Mouse (Mus musculus) liver, postnatal 0 days (tissue): ENCODE measurements around the gene Abcg5. TPM values are rescaled to one million over a fixed set of nuclear protein-coding genes. Genes with fewer than 3 reads are reported as not detected.

Experiments used
- ATAC-seq: fragments of 200-750 bp; cut with Nextera tagmentation; 2 replicates; pipeline ENCODE4 v1.8.0; 2017; ENCODE audit warnings: mild to moderate bottlenecking, moderate library complexity
- DNase-seq: peaks from one replicate; pipeline ENCODE4 v3.0.0-alpha.2; 2016
- H3K27ac ChIP-seq: fragments of 300-500 bp; sonication (generic); 2 replicates; pipeline ENCODE4 v1.5.1; 2014; ENCODE audit warnings: antibody characterized with exemption, moderate library complexity, mild to moderate bottlenecking, low read depth
- H3K27me3 ChIP-seq: fragments of 300-500 bp; sonication (generic); 2 replicates; pipeline ENCODE4 v1.6.1; 2014; ENCODE audit warnings: low read length, control low read depth, mixed read lengths; ENCODE audit not compliant: insufficient read depth
- H3K36me3 ChIP-seq: fragments of 300-500 bp; sonication (generic); replicated peaks from 2 replicates; pipeline ENCODE4 v1.6.1; 2014; ENCODE audit warnings: mild to moderate bottlenecking, control low read depth, low read length, moderate library complexity, mixed read lengths; ENCODE audit not compliant: insufficient read depth
- H3K4me1 ChIP-seq: fragments of 300-500 bp; sonication (generic); 2 replicates; pipeline ENCODE4 v1.6.1; 2014; ENCODE audit warnings: antibody characterized with exemption, mild to moderate bottlenecking, control low read depth; ENCODE audit not compliant: insufficient read depth
- H3K4me2 ChIP-seq: fragments of 300-500 bp; sonication (generic); 2 replicates; pipeline ENCODE4 v1.6.1; 2014; ENCODE audit warnings: low read depth, mild to moderate bottlenecking, low read length, moderate library complexity, mixed read lengths
- H3K4me3 ChIP-seq: fragments of 300-500 bp; sonication (generic); 2 replicates; pipeline ENCODE4 v1.5.1; 2014; ENCODE audit warnings: low read depth, low read length
- H3K9ac ChIP-seq: fragments of 300-500 bp; sonication (generic); replicated peaks from 2 replicates; pipeline ENCODE4 v1.6.1; 2014; ENCODE audit warnings: mild to moderate bottlenecking, moderate library complexity
- H3K9me3 ChIP-seq: fragments of 300-500 bp; sonication (generic); 2 replicates; pipeline ENCODE4 v1.6.1; 2016; ENCODE audit warnings: mild to moderate bottlenecking, control low read depth, low read length, mixed read lengths
- CTCF ChIP-seq: sonication (generic); IDR thresholded peaks from 2 replicates; pipeline ENCODE4 v1.5.1; 2016; ENCODE audit warnings: antibody characterized with exemption, low read depth
- EP300 ChIP-seq: IDR thresholded peaks from 2 replicates; pipeline ENCODE4 v1.6.1; 2016; ENCODE audit warnings: antibody characterized with exemption, low read depth, mild to moderate bottlenecking
- WGBS: fragments of 180-500 bp; shearing (Covaris S2); extraction: QIAGEN DNeasy Blood & Tissue Kit; methylation state at CpG from one replicate; pipeline ENCODE4 v1.1.7; 2014; ENCODE audit not compliant: insufficient replicate concordance; 5-methylcytosine and 5-hydroxymethylcytosine counted together
- polyA plus RNA-seq: library from polyadenylated mRNA; unstranded; fragments of >200 nt; fragmentation: Nextera tagmentation; extraction: Ambion mirVana; gene quantifications from 2 replicates; pipeline ENCODE4 v1.2.1, GENCODE M21; 2015

Gene Abcg5
- polyA plus RNA-seq, 1 experiment from 2014 or later: 9.3 TPM

GRCm38 (mm10) chr17:84693741-84694140 lies 10.9 kb upstream of the Abcg5 start:
- no peak overlapping the region; the same call in 1 of the 2 replicates for H3K9ac ChIP-seq
- TF ChIP-seq EP300 (no peak), CTCF (no peak)
- H3K27me3 ChIP-seq: no peaks in the 10 kb centered on the region
- DNase-seq (no peak), ATAC-seq (peak; percentile 14; the same call in 1 of the 2 replicates)
- H3K27ac ChIP-seq: no peak overlapping the region
- WGBS: 40% methylated on average over 2 of the region's 2 CpGs
- H3K4me3 ChIP-seq: no peak overlapping the region
- no peak overlapping the region for H3K4me2 ChIP-seq
- H3K36me3 ChIP-seq: no peaks in the 10 kb centered on the region
- no peaks in the 10 kb centered on the region for H3K9me3 ChIP-seq
- H3K4me1 ChIP-seq: 0 out of 2 replicates have a peak, but pooled peaks cover 6% of the 10 kb centered on the region

- peak overlapping the region; percentile 95 for H3K27ac ChIP-seq
- no peak overlapping the region for H3K9ac ChIP-seq
- ATAC-seq (no peak), DNase-seq (no peak)
- H3K36me3 ChIP-seq: no peaks in the 10 kb centered on the region
- no peaks in the 10 kb centered on the region for H3K27me3 ChIP-seq
- 71% methylated on average over 5 of the region's 5 CpGs for WGBS
- H3K4me2 ChIP-seq: no peak overlapping the region
- no peaks in the 10 kb centered on the region for H3K9me3 ChIP-seq
- peaks cover 9% of the 10 kb centered on the region; the same call in 1 of the 2 replicates for H3K4me1 ChIP-seq
- TF ChIP-seq EP300: no peak
- TF ChIP-seq CTCF: no peak
- H3K4me3 ChIP-seq: no peak overlapping the region
Observed at GRCm38 (mm10) chr17:84690111-84690510, 7.3 kb upstream of the Abcg5 start.

GRCm38 (mm10) chr17:84689316-84689715 lies 6.5 kb upstream of the Abcg5 start:
- Histone ChIP-seq H3K27me3 (no peaks in the 10 kb centered on the region), H3K4me3 (no peak overlapping the region), H3K9ac (no peak overlapping the region), H3K9me3 (no peaks in the 10 kb centered on the region), H3K4me2 (no peak overlapping the region), H3K36me3 (no peaks in the 10 kb centered on the region), H3K27ac (peak overlapping the region; percentile 95), H3K4me1 (peaks cover 9% of the 10 kb centered on the region)
- ATAC-seq (peak; percentile 89), DNase-seq (no peak)
- WGBS: 48% methylated on average over 5 of the region's 5 CpGs
- TF ChIP-seq CTCF (no peak), EP300 (peak; percentile 67; the same call in 1 of the 2 replicates)

GRCm38 (mm10) chr17:84688834-84689233 lies 6.0 kb upstream of the Abcg5 start:
- H3K36me3 ChIP-seq: no peaks in the 10 kb centered on the region
- H3K9ac ChIP-seq: no peak overlapping the region
- no peaks in the 10 kb centered on the region for H3K9me3 ChIP-seq
- no peak for DNase-seq
- no peaks in the 10 kb centered on the region for H3K27me3 ChIP-seq
- TF ChIP-seq CTCF: no peak
- no peak for TF ChIP-seq EP300
- peak overlapping the region; percentile 95 for H3K27ac ChIP-seq
- peaks cover 13% of the 10 kb centered on the region for H3K4me1 ChIP-seq
- WGBS: 47% methylated on average over 11 of the region's 11 CpGs
- H3K4me2 ChIP-seq: no peak overlapping the region
- H3K4me3 ChIP-seq: no peak overlapping the region
- ATAC-seq: peak; percentile 64

- Histone ChIP-seq H3K9ac (no peak overlapping the region), H3K4me2 (no peak overlapping the region), H3K27me3 (no peaks in the 10 kb centered on the region), H3K4me1 (peaks cover 13% of the 10 kb centered on the region), H3K4me3 (no peak overlapping the region), H3K36me3 (no peaks in the 10 kb centered on the region), H3K27ac (no peak overlapping the region), H3K9me3 (no peaks in the 10 kb centered on the region)
- no peak for TF ChIP-seq CTCF
- no peak for TF ChIP-seq EP300
- ATAC-seq (no peak), DNase-seq (no peak)
- 78% methylated on average over 5 of the region's 5 CpGs for WGBS
Observed at GRCm38 (mm10) chr17:84687994-84688393, 5.2 kb upstream of the Abcg5 start.

GRCm38 (mm10) chr17:84685286-84685685 lies 2.5 kb upstream of the Abcg5 start:
- WGBS: 74% methylated on average over 4 of the region's 4 CpGs
- Histone ChIP-seq H3K9ac (no peak overlapping the region), H3K4me2 (no peak overlapping the region), H3K27me3 (no peaks in the 10 kb centered on the region), H3K27ac (no peak overlapping the region), H3K9me3 (no peaks in the 10 kb centered on the region), H3K36me3 (no peaks in the 10 kb centered on the region), H3K4me3 (no peak overlapping the region), H3K4me1 (peaks cover 11% of the 10 kb centered on the region)
- DNase-seq (no peak), ATAC-seq (no peak)
- TF ChIP-seq EP300 (no peak), CTCF (no peak)

- TF ChIP-seq EP300: no peak
- no peak for TF ChIP-seq CTCF
- Histone ChIP-seq H3K9ac (no peak overlapping the region), H3K27me3 (no peaks in the 10 kb centered on the region), H3K9me3 (no peaks in the 10 kb centered on the region), H3K4me3 (no peak overlapping the region), H3K36me3 (no peaks in the 10 kb centered on the region), H3K4me1 (peaks cover 7% of the 10 kb centered on the region), H3K4me2 (peak overlapping the region; percentile 45), H3K27ac (no peak overlapping the region)
- DNase-seq (no peak), ATAC-seq (no peak)
- WGBS: 30% methylated on average over 6 of the region's 6 CpGs
Observed at GRCm38 (mm10) chr17:84684284-84684683, 1.5 kb upstream of the Abcg5 start.
